Mouse (Mus musculus): ENCODE results near the gene Gng8. TPM values are rescaled to one million over a fixed set of nuclear protein-coding genes. Genes with fewer than 3 reads are reported as not detected.

The Gng8 gene
- total and polyA plus RNA-seq, 2 experiments, result 0.26 TPM; not detected in 1

GRCm38 (mm10) chr7:16919395-16920149 is 28.0 kb downstream of the Gng8 start:
- TF ChIP-seq CTCF (IDR thresholded peaks at IDR 0.05; ENCODE audit: low read depth, low read length) (no peak), POLR2A (IDR thresholded peaks at IDR 0.05; ENCODE audit: extremely low read depth, insufficient read depth, low read length) (no peak)
- peaks cover 2% of the 10 kb centered on the region; the same call in 1 of the 2 replicates for H3K36me3 ChIP-seq (ENCODE audit: control insufficient read depth, insufficient read depth, low read length)
- peaks cover 17% of the 10 kb centered on the region; the same call in 1 of the 2 replicates for H3K79me2 ChIP-seq (ENCODE audit: control insufficient read depth, insufficient read depth, low read length)
- no peak overlapping the region for H3K9ac ChIP-seq (ENCODE audit: low read depth, low read length)
- H3K4me1 ChIP-seq (ENCODE audit: control insufficient read depth, insufficient read depth, low read length), result peaks cover 15% of the 10 kb centered on the region
- 87% methylated on average over 13 of the region's 13 CpGs for WGBS
- H3K27ac ChIP-seq (replicated peaks; ENCODE audit: insufficient read depth, low read depth, low read length), result no peak overlapping the region
- no peak for DNase-seq (ENCODE audit: extremely low read depth, low read depth, low spot score)
- H3K27me3 ChIP-seq (ENCODE audit: control insufficient read depth, insufficient read depth, low read length), result no peaks in the 10 kb centered on the region
- H3K4me3 ChIP-seq (ENCODE audit: insufficient read depth, low read depth, low read length), result no peak overlapping the region

DNA sequence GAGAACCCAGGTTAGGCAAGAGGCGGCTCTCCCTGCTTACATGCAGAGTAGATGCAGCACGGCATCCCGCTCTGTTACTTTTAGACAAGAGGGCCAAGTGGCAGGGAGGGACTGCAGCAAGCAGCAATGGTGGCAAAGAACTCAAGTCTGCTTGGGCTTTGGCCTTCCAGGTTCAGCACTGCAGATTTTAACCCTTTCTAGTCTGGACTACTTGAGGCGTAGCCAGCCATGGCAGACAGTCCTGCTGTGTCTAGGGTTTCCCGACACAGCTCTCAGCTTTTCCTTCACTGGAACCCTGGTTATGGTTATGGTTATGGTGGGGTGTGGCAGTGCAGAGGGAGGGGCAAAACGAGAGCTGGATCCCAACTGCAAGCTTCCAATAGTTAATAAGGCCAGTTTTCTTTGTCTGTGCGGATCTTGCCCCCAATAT is 28.6 kb downstream of the Gng8 start:
- H3K4me1 ChIP-seq (ENCODE audit: control insufficient read depth, insufficient read depth, low read length), result peaks cover 15% of the 10 kb centered on the region
- H3K79me2 ChIP-seq (ENCODE audit: control insufficient read depth, insufficient read depth, low read length), result peaks cover 17% of the 10 kb centered on the region; the same call in 1 of the 2 replicates
- no peak overlapping the region for H3K4me3 ChIP-seq (ENCODE audit: insufficient read depth, low read depth, low read length)
- no peak overlapping the region for H3K27ac ChIP-seq (replicated peaks; ENCODE audit: insufficient read depth, low read depth, low read length)
- peaks cover 2% of the 10 kb centered on the region; the same call in 1 of the 2 replicates for H3K36me3 ChIP-seq (ENCODE audit: control insufficient read depth, insufficient read depth, low read length)
- H3K27me3 ChIP-seq (ENCODE audit: control insufficient read depth, insufficient read depth, low read length), result no peaks in the 10 kb centered on the region
- DNase-seq (ENCODE audit: extremely low read depth, low read depth, low spot score), result no peak
- whole genome bisulfite sequencing, result 93% methylated on average over 7 of the region's 7 CpGs
- no peak overlapping the region for H3K9ac ChIP-seq (ENCODE audit: low read depth, low read length)
- no peak for TF ChIP-seq CTCF (IDR thresholded peaks at IDR 0.05; ENCODE audit: low read depth, low read length)
- no peak for TF ChIP-seq POLR2A (IDR thresholded peaks at IDR 0.05; ENCODE audit: extremely low read depth, insufficient read depth, low read length)

DNA sequence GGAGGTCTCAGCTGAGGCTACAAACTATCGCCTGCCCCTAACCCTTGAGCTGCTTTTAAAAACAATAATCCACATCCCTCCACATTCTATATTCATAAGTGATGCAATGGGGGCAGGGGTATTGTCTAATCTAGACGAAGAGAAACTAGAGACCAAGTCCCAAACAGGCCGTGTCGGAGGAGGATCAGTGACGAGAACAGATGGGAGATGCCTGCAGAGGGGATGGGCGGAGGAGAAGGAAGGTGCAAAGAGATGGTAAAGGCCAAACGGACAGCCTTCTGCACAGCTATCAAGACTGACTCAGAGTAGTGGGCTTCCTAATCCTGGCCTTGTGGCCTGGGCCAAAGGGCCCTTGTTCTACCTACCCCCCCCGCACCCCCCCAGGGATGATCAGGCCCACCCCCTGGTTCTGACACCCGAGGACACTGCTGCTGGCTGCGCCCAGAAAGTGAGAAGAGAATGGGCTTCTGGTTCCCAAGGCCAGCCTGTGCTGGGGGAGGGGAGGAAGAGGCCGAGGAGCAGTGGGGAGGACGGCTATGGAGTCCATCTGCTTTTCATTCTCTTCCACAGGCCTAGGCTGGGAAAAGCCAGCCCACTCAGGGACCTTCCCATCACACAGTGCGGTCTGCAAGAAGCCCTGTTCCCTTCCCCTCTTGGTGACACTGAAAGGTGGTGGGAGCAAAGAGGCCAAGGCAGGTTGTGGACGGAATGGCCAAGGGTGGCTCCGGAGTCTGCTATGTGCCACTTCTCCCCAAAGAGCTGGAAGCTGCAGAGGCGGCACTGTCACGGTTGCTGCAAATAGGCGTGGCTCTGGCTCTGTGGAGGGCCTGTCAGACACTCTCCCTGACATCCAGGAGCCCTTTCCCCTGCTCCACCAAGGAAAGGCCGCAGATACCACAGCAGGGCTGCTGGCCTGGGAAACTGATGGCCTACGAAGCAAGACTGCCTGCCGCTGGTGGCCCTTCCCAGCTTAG is 29.5 kb downstream of the Gng8 start:
- Histone ChIP-seq H3K36me3 (ENCODE audit: control insufficient read depth, insufficient read depth, low read length) (peaks cover 2% of the 10 kb centered on the region; the same call in 1 of the 2 replicates), H3K9ac (ENCODE audit: low read depth, low read length) (peak overlapping the region; percentile 9; the same call in 1 of the 2 replicates), H3K4me1 (ENCODE audit: control insufficient read depth, insufficient read depth, low read length) (peaks cover 15% of the 10 kb centered on the region), H3K27ac (replicated peaks; ENCODE audit: insufficient read depth, low read depth, low read length) (no peak overlapping the region), H3K79me2 (ENCODE audit: control insufficient read depth, insufficient read depth, low read length) (peaks cover 17% of the 10 kb centered on the region; the same call in 1 of the 2 replicates), H3K27me3 (ENCODE audit: control insufficient read depth, insufficient read depth, low read length) (no peaks in the 10 kb centered on the region), H3K4me3 (ENCODE audit: insufficient read depth, low read depth, low read length) (no peak overlapping the region)
- no peak for DNase-seq (ENCODE audit: extremely low read depth, low read depth, low spot score)
- WGBS, result 80% methylated on average over 21 of the region's 21 CpGs
- TF ChIP-seq POLR2A (IDR thresholded peaks at IDR 0.05; ENCODE audit: extremely low read depth, insufficient read depth, low read length) (no peak), CTCF (IDR thresholded peaks at IDR 0.05; ENCODE audit: low read depth, low read length) (no peak)

DNA sequence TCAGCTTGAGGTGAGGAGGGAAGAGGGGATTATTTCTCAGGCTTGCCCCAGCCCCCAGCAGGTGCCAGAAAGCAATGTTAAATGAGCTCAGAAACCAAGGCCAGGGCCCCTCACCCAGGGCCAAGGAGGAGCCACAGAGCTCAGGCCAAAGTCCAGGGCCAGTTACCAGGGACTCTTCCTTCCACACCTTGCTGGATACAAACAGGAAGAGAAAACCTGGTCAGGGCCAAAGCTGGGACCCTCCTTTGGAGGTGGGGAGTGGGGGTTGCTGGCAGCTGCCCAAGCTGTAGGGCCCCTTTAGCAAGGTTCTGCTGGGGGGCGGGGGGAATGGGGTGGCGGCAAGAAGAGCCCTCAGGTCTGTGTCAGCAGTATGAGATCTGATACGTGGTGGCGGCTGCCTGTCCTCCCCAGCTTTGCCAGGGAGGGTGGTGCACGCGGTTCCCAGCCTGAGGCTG is 30.3 kb downstream of the Gng8 start:
- 40% methylated on average over 6 of the region's 6 CpGs for WGBS
- no peak for DNase-seq (ENCODE audit: extremely low read depth, low read depth, low spot score)
- Histone ChIP-seq H3K79me2 (ENCODE audit: control insufficient read depth, insufficient read depth, low read length) (peaks cover 17% of the 10 kb centered on the region; the same call in 1 of the 2 replicates), H3K27me3 (ENCODE audit: control insufficient read depth, insufficient read depth, low read length) (no peaks in the 10 kb centered on the region), H3K4me3 (ENCODE audit: insufficient read depth, low read depth, low read length) (no peak overlapping the region), H3K36me3 (ENCODE audit: control insufficient read depth, insufficient read depth, low read length) (no peaks in the 10 kb centered on the region), H3K4me1 (ENCODE audit: control insufficient read depth, insufficient read depth, low read length) (peaks cover 15% of the 10 kb centered on the region), H3K9ac (ENCODE audit: low read depth, low read length) (no peak overlapping the region), H3K27ac (replicated peaks; ENCODE audit: insufficient read depth, low read depth, low read length) (no peak overlapping the region)
- TF ChIP-seq CTCF (IDR thresholded peaks at IDR 0.05; ENCODE audit: low read depth, low read length) (no peak), POLR2A (IDR thresholded peaks at IDR 0.05; ENCODE audit: extremely low read depth, insufficient read depth, low read length) (no peak)

GRCm38 (mm10) chr7:16922360-16922973 is 30.9 kb downstream of the Gng8 start:
- no peak for TF ChIP-seq CTCF (IDR thresholded peaks at IDR 0.05; ENCODE audit: low read depth, low read length)
- no peak for TF ChIP-seq POLR2A (IDR thresholded peaks at IDR 0.05; ENCODE audit: extremely low read depth, insufficient read depth, low read length)
- H3K36me3 ChIP-seq (ENCODE audit: control insufficient read depth, insufficient read depth, low read length), result no peaks in the 10 kb centered on the region
- H3K27ac ChIP-seq (replicated peaks; ENCODE audit: insufficient read depth, low read depth, low read length), result no peak overlapping the region
- no peak for DNase-seq (ENCODE audit: extremely low read depth, low read depth, low spot score)
- 37% methylated on average over 10 of the region's 10 CpGs for WGBS
- H3K4me3 ChIP-seq (ENCODE audit: insufficient read depth, low read depth, low read length), result peak overlapping the region; percentile 13
- H3K9ac ChIP-seq (ENCODE audit: low read depth, low read length), result peak overlapping the region; percentile 85
- no peaks in the 10 kb centered on the region for H3K27me3 ChIP-seq (ENCODE audit: control insufficient read depth, insufficient read depth, low read length)
- peaks cover 17% of the 10 kb centered on the region; the same call in 1 of the 2 replicates for H3K79me2 ChIP-seq (ENCODE audit: control insufficient read depth, insufficient read depth, low read length)
- H3K4me1 ChIP-seq (ENCODE audit: control insufficient read depth, insufficient read depth, low read length), result peaks cover 15% of the 10 kb centered on the region

All from liver, adult 2 months (tissue).